Mouse (Mus musculus) heart, embryonic 14.5 days (tissue): Measurements from ENCODE around the gene Nos1. TPM values are rescaled to one million over a fixed set of nuclear protein-coding genes. Genes with fewer than 3 reads are reported as not detected.

Experiments used
- ATAC-seq: fragments of 200-750 bp; cut with Nextera tagmentation; 2 replicates; pipeline ENCODE4 v1.8.0; 2017; ENCODE audit warnings: low read depth, moderate TSS enrichment; ENCODE audit not compliant: insufficient number of reproducible peaks, insufficient read depth, low FRiP score
- H3K27ac ChIP-seq, 2 experiments: fragments of 200-500 bp in 1 of 2; fragments of 300-500 bp in 1 of 2; sonication (generic) in 1 of 2; replicated peaks in 1 of 2; 2 replicates each; pipeline ENCODE4 v1.5.1; 2012 to 2014; ENCODE audit warnings: low read depth in 2 of 2, low read length in 2 of 2, control low read depth in 1 of 2, mild to moderate bottlenecking in 1 of 2, mixed read lengths in 1 of 2; ENCODE audit not compliant: control insufficient read depth in 1 of 2, insufficient read depth in 1 of 2
- H3K27me3 ChIP-seq: fragments of 300-500 bp; sonication (generic); 2 replicates; pipeline ENCODE4 v1.6.1; 2014; ENCODE audit warnings: mild to moderate bottlenecking, low read length, control low read depth; ENCODE audit not compliant: control insufficient read depth, insufficient read depth
- H3K36me3 ChIP-seq: fragments of 300-500 bp; sonication (generic); 2 replicates; pipeline ENCODE4 v1.6.1; 2014; ENCODE audit warnings: mild to moderate bottlenecking, control low read depth, low read length, mixed read lengths; ENCODE audit not compliant: control insufficient read depth, insufficient read depth
- H3K4me1 ChIP-seq, 2 experiments: fragments of 200-500 bp in 1 of 2; fragments of 300-500 bp in 1 of 2; sonication (generic) in 1 of 2; 2 replicates each; pipeline ENCODE4 v1.6.1; 2012 to 2014; ENCODE audit warnings: low read length in 2 of 2, control low read depth in 1 of 2, mixed read lengths in 1 of 2; ENCODE audit not compliant: control insufficient read depth in 2 of 2, insufficient read depth in 2 of 2
- H3K4me2 ChIP-seq: fragments of 300-500 bp; sonication (generic); 2 replicates; pipeline ENCODE4 v1.6.1; 2014; ENCODE audit warnings: mild to moderate bottlenecking, low read length
- H3K4me3 ChIP-seq, 2 experiments: fragments of 200-500 bp in 1 of 2; fragments of 300-500 bp in 1 of 2; sonication (generic) in 1 of 2; 2 replicates each; pipeline ENCODE4 v1.5.1; 2012 to 2014; ENCODE audit warnings: low read length in 2 of 2, mild to moderate bottlenecking in 2 of 2, control low read depth in 1 of 2, low read depth in 1 of 2, moderate library complexity in 1 of 2; ENCODE audit not compliant: control insufficient read depth in 1 of 2, insufficient read depth in 1 of 2
- H3K9ac ChIP-seq: fragments of 300-500 bp; sonication (generic); 2 replicates; pipeline ENCODE4 v1.6.1; 2014; ENCODE audit warnings: mild to moderate bottlenecking, low read length
- H3K9me3 ChIP-seq: fragments of 300-500 bp; sonication (generic); 2 replicates; pipeline ENCODE4 v1.6.1; 2016; ENCODE audit warnings: low read length, control low read depth; ENCODE audit not compliant: control insufficient read depth
- WGBS: fragments of 180-500 bp; shearing (Covaris S2); extraction: QIAGEN DNeasy Blood & Tissue Kit; methylation state at CpG from one replicate; pipeline ENCODE4 v1.1.7; 2014; 5-methylcytosine and 5-hydroxymethylcytosine counted together
- polyA plus RNA-seq: library from polyadenylated mRNA; unstranded; fragments of >200 nt; fragmentation: Nextera tagmentation; extraction: Ambion mirVana; gene quantifications from 2 replicates; pipeline ENCODE4 v1.2.1, GENCODE M21; 2014

The Nos1 gene
- polyA plus RNA-seq, 1 experiment from 2014 or later, result 0.04 TPM

- H3K9ac ChIP-seq, result no peak overlapping the region
- H3K27ac ChIP-seq, result no peak overlapping the region
- no peaks in the 10 kb centered on the region for H3K27me3 ChIP-seq
- no peak overlapping the region for H3K4me2 ChIP-seq
- H3K9me3 ChIP-seq, result no peaks in the 10 kb centered on the region
- ATAC-seq, result no peak
- peaks cover 99% of the 10 kb centered on the region for H3K36me3 ChIP-seq
- 69% methylated on average over 9 of the region's 9 CpGs for WGBS
- no peak overlapping the region for H3K4me3 ChIP-seq
- no peaks in the 10 kb centered on the region; a peak in 1 of 4 replicates for H3K4me1 ChIP-seq
Measured at GRCm38 (mm10) chr5:117988367-117988766, 207.5 kb downstream of the Nos1 start.

- ATAC-seq, result no peak
- H3K36me3 ChIP-seq, result peaks cover 100% of the 10 kb centered on the region
- no peaks in the 10 kb centered on the region for H3K9me3 ChIP-seq
- no peak overlapping the region for H3K4me3 ChIP-seq
- H3K27me3 ChIP-seq, result no peaks in the 10 kb centered on the region
- no peak overlapping the region for H3K9ac ChIP-seq
- no peak overlapping the region for H3K4me2 ChIP-seq
- H3K27ac ChIP-seq, result no peak overlapping the region
- WGBS, result 75% methylated on average over 6 of the region's 6 CpGs
- no peaks in the 10 kb centered on the region; a peak in 1 of 4 replicates for H3K4me1 ChIP-seq
Measured at GRCm38 (mm10) chr5:117989773-117990172, 208.9 kb downstream of the Nos1 start.

- Histone ChIP-seq H3K36me3 (peaks cover 100% of the 10 kb centered on the region), H3K4me1 (no peaks in the 10 kb centered on the region; a peak in 1 of 4 replicates), H3K27me3 (no peaks in the 10 kb centered on the region), H3K4me3 (no peak overlapping the region), H3K27ac (no peak overlapping the region), H3K4me2 (no peak overlapping the region), H3K9me3 (no peaks in the 10 kb centered on the region), H3K9ac (no peak overlapping the region)
- 86% methylated on average over 3 of the region's 3 CpGs for WGBS
- ATAC-seq, result no peak
Measured at GRCm38 (mm10) chr5:117990957-117991356, 210.1 kb downstream of the Nos1 start.

GRCm38 (mm10) chr5:117993550-117993949 is 212.7 kb downstream of the Nos1 start:
- no peak overlapping the region for H3K27ac ChIP-seq
- no peaks in the 10 kb centered on the region for H3K27me3 ChIP-seq
- H3K36me3 ChIP-seq, result peaks cover 99% of the 10 kb centered on the region
- H3K4me1 ChIP-seq, result peaks cover 6 to 12% of the 10 kb centered on the region in 2 experiments; a peak in 3 of 4 replicates
- no peak overlapping the region for H3K4me3 ChIP-seq
- no peaks in the 10 kb centered on the region for H3K9me3 ChIP-seq
- WGBS, result 88% methylated on average over 6 of the region's 6 CpGs
- H3K4me2 ChIP-seq, result no peak overlapping the region
- no peak overlapping the region for H3K9ac ChIP-seq
- no peak for ATAC-seq

GRCm38 (mm10) chr5:117995372-117995901 is 214.6 kb downstream of the Nos1 start:
- ATAC-seq, result no peak
- WGBS, result 87% methylated on average over 8 of the region's 8 CpGs
- H3K4me1 ChIP-seq, result peaks cover 6 to 12% of the 10 kb centered on the region in 2 experiments; a peak in 3 of 4 replicates
- no peak overlapping the region for H3K27ac ChIP-seq
- H3K27me3 ChIP-seq, result no peaks in the 10 kb centered on the region
- peaks cover 99% of the 10 kb centered on the region for H3K36me3 ChIP-seq
- no peak overlapping the region for H3K4me3 ChIP-seq
- H3K9me3 ChIP-seq, result no peaks in the 10 kb centered on the region
- no peak overlapping the region for H3K9ac ChIP-seq
- no peak overlapping the region for H3K4me2 ChIP-seq

GRCm38 (mm10) chr5:117995911-117996310 is 215.1 kb downstream of the Nos1 start:
- ATAC-seq, result no peak
- 84% methylated on average over 6 of the region's 6 CpGs for WGBS
- H3K9ac ChIP-seq, result no peak overlapping the region
- peaks cover 6 to 12% of the 10 kb centered on the region in 2 experiments; a peak in 3 of 4 replicates for H3K4me1 ChIP-seq
- no peak overlapping the region for H3K4me3 ChIP-seq
- H3K36me3 ChIP-seq, result peaks cover 99% of the 10 kb centered on the region
- H3K27me3 ChIP-seq, result no peaks in the 10 kb centered on the region
- H3K9me3 ChIP-seq, result no peaks in the 10 kb centered on the region
- no peak overlapping the region for H3K4me2 ChIP-seq
- no peak overlapping the region for H3K27ac ChIP-seq

- Histone ChIP-seq H3K36me3 (peaks cover 99% of the 10 kb centered on the region), H3K9me3 (no peaks in the 10 kb centered on the region), H3K4me2 (no peak overlapping the region), H3K9ac (no peak overlapping the region), H3K27ac (no peak overlapping the region), H3K4me3 (no peak overlapping the region), H3K4me1 (peaks cover 6 to 12% of the 10 kb centered on the region in 2 experiments; a peak in 3 of 4 replicates), H3K27me3 (no peaks in the 10 kb centered on the region)
- no peak for ATAC-seq
- 84% methylated on average over 6 of the region's 6 CpGs for WGBS
Measured at GRCm38 (mm10) chr5:117996581-117996980, 215.7 kb downstream of the Nos1 start.
